Mouse (Mus musculus) ES-E14 (cell line): ENCODE data around the gene Washc1. TPM values are rescaled to one million over a fixed set of nuclear protein-coding genes. Genes with fewer than 3 reads are reported as not detected.

Source experiments
- DNase-seq: peaks from one replicate; pipeline ENCODE4 v3.0.0-alpha.2; 2013; ENCODE audit warnings: low read depth, low spot score
- H3K27ac ChIP-seq: 2 replicates; pipeline ENCODE4 v1.5.1; 2012; ENCODE audit warnings: low read depth, mild to moderate bottlenecking, low read length, moderate library complexity, mixed read lengths; ENCODE audit not compliant: poor library complexity, insufficient read depth, severe bottlenecking
- H3K36me3 ChIP-seq: 2 replicates; pipeline ENCODE4 v1.6.1; 2012; ENCODE audit warnings: mild to moderate bottlenecking, low read length, moderate library complexity, mixed read lengths; ENCODE audit not compliant: control insufficient read depth, poor library complexity, insufficient read depth, severe bottlenecking
- H3K4me1 ChIP-seq, 2 experiments: fragments of 150-350 bp in 1 of 2; sonication (generic) in 1 of 2; 2 replicates each; pipeline ENCODE4 v1.6.1; 2012; ENCODE audit warnings: low read length in 2 of 2, mild to moderate bottlenecking in 1 of 2, mixed read lengths in 1 of 2; ENCODE audit not compliant: control insufficient read depth in 2 of 2, insufficient read depth in 2 of 2, poor library complexity in 1 of 2
- H3K4me3 ChIP-seq, 2 experiments: fragments of 150-350 bp in 1 of 2; sonication (generic) in 1 of 2; 2 replicates each; pipeline ENCODE4 v1.5.1; 2012; ENCODE audit warnings: low read length in 2 of 2, low read depth in 1 of 2, mild to moderate bottlenecking in 1 of 2, mixed read lengths in 1 of 2; ENCODE audit not compliant: insufficient read depth in 1 of 2, poor library complexity in 1 of 2, severe bottlenecking in 1 of 2
- H3K9ac ChIP-seq: 2 replicates; pipeline ENCODE4 v1.6.1; 2012; ENCODE audit warnings: low read depth, mild to moderate bottlenecking, low read length, mixed read lengths; ENCODE audit not compliant: poor library complexity, insufficient read depth, severe bottlenecking
- H3K9me3 ChIP-seq: fragments of 150-350 bp; sonication (generic); 2 replicates; pipeline ENCODE4 v1.6.1; 2012; ENCODE audit warnings: low read depth, mild to moderate bottlenecking, low read length; ENCODE audit not compliant: control insufficient read depth, insufficient read depth
- CHD2 ChIP-seq: IDR thresholded peaks from 2 replicates; pipeline ENCODE4 v1.6.1; 2014; ENCODE audit warnings: mild to moderate bottlenecking, low read depth, low read length, inconsistent platforms
- HCFC1 ChIP-seq: IDR thresholded peaks from 2 replicates; pipeline ENCODE4 v1.6.1; 2012; ENCODE audit warnings: low read length, inconsistent platforms, borderline replicate concordance; ENCODE audit not compliant: insufficient read depth
- MAFK ChIP-seq: IDR thresholded peaks from 2 replicates; pipeline ENCODE4 v1.6.1; 2014; ENCODE audit warnings: mild to moderate bottlenecking, low read depth, low read length, inconsistent platforms; ENCODE audit not compliant: insufficient read depth
- ZC3H11A ChIP-seq: IDR thresholded peaks from 2 replicates; pipeline ENCODE4 v1.6.1; 2012; ENCODE audit warnings: low read depth, mild to moderate bottlenecking, inconsistent platforms, low read length, borderline replicate concordance
- ZNF384 ChIP-seq: IDR thresholded peaks from 2 replicates; pipeline ENCODE4 v1.6.1; 2012; ENCODE audit warnings: low read depth, low read length, inconsistent platforms
- in situ Hi-C, 2 experiments: fragments of 600-800 bp; cut with MboI; formaldehyde crosslinking; loops; one replicate each; pipeline ENCODE4 v1.15.1; 2025; ENCODE audit warnings: low sequenced_read_pairs in 2 of 2, inconsistent platforms in 1 of 2; ENCODE audit not compliant: unreplicated experiment in 2 of 2
- total RNA-seq: library from RNA; depleted of rRNA; stranded (reverse); fragments of 300-350 nt; gene quantifications from 2 replicates; pipeline ENCODE4 v1.2.3, GENCODE M21; 2012

The Washc1 gene
- total RNA-seq, 1 experiment, result 28.8 TPM

DNA sequence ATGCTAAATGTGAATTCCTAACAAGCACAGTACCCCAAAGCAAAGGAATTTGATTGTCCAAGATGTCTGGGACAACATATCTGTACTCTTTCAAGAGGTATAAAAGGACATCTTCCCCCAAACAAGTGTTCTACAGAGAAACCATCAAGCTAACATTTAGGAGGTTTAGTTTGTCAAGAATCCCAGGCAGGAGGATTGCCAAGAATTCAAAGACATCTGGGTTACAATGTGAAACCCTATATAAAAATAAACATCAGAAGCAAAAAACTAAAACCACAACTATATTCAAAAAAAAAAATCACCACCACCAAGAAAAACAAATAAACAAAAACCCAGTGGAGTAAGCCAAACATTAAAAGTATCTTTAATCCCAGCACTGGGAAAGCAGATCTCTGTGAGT lies 21.1 kb upstream of the Washc1 start:
- H3K4me3 ChIP-seq, result no peak overlapping the region

DNA sequence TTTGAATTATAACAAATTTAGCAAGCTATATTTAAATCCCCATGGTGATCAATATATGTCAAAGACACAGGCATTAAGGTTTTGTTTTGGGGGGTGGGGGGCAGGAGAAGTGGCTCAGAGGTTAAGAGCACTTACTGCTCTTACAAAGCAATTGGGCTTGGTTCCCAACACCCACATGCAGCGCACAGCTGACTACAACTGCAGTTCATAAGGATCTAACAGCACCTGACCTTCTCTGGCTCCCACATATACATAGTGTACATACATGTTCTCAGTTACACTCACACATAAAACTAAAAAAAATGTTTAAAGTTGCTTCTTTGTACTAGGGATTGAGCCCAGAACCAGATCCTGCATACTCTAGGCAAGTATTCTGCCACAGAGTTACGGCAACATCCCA lies 20.0 kb upstream of the Washc1 start:
- no peak overlapping the region for H3K27ac ChIP-seq
- no peaks in the 10 kb centered on the region for H3K9me3 ChIP-seq
- TF ChIP-seq CHD2 (no peak), ZC3H11A (no peak), HCFC1 (no peak), ZNF384 (no peak), MAFK (no peak)
- peaks cover 0 to 2% of the 10 kb centered on the region in 2 experiments; a peak in 2 of 4 replicates for H3K4me1 ChIP-seq
- H3K4me3 ChIP-seq, result no peak overlapping the region
- DNase-seq, result no peak
- H3K36me3 ChIP-seq, result no peaks in the 10 kb centered on the region; the same call in none of the 2 replicates
- H3K9ac ChIP-seq, result no peak overlapping the region
- in situ Hi-C loops, result no loop called here

More for the DNA sequence above, 21.1 kb upstream of the Washc1 start:
- in situ Hi-C loops, result no loop called here
- no peaks in the 10 kb centered on the region; the same call in none of the 2 replicates for H3K36me3 ChIP-seq
- no peaks in the 10 kb centered on the region for H3K9me3 ChIP-seq
- DNase-seq, result no peak
- TF ChIP-seq CHD2, result no peak
- no peak for TF ChIP-seq ZNF384
- no peak for TF ChIP-seq HCFC1
- TF ChIP-seq ZC3H11A, result no peak
- no peak for TF ChIP-seq MAFK
- peaks cover 0 to 2% of the 10 kb centered on the region in 2 experiments; a peak in 3 of 4 replicates for H3K4me1 ChIP-seq
- H3K27ac ChIP-seq, result no peak overlapping the region
- no peak overlapping the region for H3K9ac ChIP-seq

DNA sequence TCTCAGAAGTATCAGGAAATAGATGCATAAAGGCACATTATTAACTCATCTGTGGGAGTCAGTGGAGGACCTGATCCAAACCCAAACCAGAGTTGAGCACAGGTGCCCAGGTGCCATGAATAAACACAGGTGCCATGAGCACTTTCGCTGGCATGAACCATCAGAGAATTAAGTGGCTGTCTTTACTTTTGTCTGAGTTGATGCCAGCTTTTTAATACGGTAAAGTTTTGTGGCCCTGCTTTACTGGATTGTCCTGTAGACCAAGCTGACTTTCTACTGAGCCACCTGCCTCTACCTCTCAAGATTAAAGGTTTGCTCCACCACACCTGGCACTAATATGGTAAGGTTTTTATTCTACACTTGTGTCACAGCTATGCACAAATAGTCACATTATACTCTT lies 19.3 kb upstream of the Washc1 start:
- Histone ChIP-seq H3K4me3 (no peak overlapping the region), H3K4me1 (peaks cover 0 to 2% of the 10 kb centered on the region in 2 experiments; a peak in 2 of 4 replicates), H3K36me3 (no peaks in the 10 kb centered on the region; the same call in 1 of the 2 replicates), H3K9me3 (no peaks in the 10 kb centered on the region), H3K27ac (no peak overlapping the region), H3K9ac (no peak overlapping the region)
- in situ Hi-C loops, result no loop called here
- TF ChIP-seq ZNF384 (no peak), ZC3H11A (no peak), CHD2 (no peak), HCFC1 (no peak), MAFK (no peak)
- no peak for DNase-seq

DNA sequence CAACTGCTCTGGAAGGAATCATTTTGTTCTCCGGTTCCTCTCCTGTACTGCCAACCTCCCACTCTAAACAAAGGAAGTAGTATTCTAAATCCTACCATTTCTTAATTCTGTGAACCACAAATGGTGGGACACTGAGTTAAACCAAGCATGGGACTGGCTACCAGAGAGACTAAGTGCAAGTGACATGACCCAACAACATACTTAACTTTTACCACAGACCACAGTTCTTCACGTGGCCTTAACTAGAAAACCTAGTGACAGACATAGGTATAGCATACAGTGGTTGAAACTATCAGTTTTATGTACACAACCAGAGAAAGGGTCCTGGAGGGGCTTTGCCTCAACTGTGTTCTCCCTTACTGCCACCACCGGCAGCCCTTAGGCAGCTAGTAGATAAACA lies 18.7 kb upstream of the Washc1 start:
- H3K9ac ChIP-seq, result no peak overlapping the region
- no peak for DNase-seq
- TF ChIP-seq ZNF384 (no peak), HCFC1 (no peak), CHD2 (no peak), ZC3H11A (no peak), MAFK (no peak)
- H3K36me3 ChIP-seq, result no peaks in the 10 kb centered on the region; the same call in 1 of the 2 replicates
- in situ Hi-C loops, result no loop called here
- no peaks in the 10 kb centered on the region for H3K9me3 ChIP-seq
- H3K4me1 ChIP-seq, result peaks cover 0 to 2% of the 10 kb centered on the region in 2 experiments; a peak in 2 of 4 replicates
- no peak overlapping the region for H3K27ac ChIP-seq
- no peak overlapping the region for H3K4me3 ChIP-seq
